ENCODE assay signal across 9 mouse cellular contexts in the genomic region with DNA sequence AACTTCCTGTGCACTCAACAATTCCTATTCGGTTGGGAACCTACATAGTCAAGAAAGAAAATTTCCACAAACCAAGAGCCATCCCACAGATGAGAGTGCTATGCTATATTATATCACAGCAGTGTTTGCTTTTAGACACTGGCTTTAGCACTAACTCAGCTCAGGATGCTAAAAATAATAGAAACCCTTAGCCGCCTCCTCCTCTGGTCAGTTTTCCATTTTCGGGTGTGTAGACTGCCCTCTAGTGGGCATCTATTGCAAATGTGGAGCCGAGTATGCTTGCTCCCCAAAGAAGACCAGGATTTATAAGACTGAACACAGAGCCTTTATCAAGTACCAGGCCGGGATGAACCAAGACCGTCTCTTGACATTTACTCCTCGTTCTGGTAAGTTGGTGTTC.
DNase-seq lines count a peak whose midpoint lies in the region; ATAC-seq and TF ChIP-seq lines count a peak whose summit lies in the region.
"Had no signal": no experiment of that assay in that cellular context is flagged by ENCODE, and none has a peak within 500 bp of the region (broad histone marks: within the 10 kb centered on the region; RNA-seq: fewer than 3 reads in every experiment).

No protein-coding gene starts in this region.

- DNase-seq in R1 (ENCODE audit: low read depth, low spot score): peak; percentile 64
- peak; percentile 68 for DNase-seq in embryonic facial prominence, embryonic 14.5 days (ENCODE audit: low spot score)
- peak; percentile 19 for DNase-seq in kidney, adult 2 months
- no peak for DNase-seq in natural killer cell, adult 2 months (ENCODE audit: low spot score in 2 of 2)

- no peak for TF ChIP-seq POLR2A in ES-Bruce4 (IDR thresholded peaks at IDR 0.05; ENCODE audit: insufficient read depth, low read length)
- no peak for TF ChIP-seq POLR2A in kidney, adult 2 months (IDR thresholded peaks at IDR 0.05; ENCODE audit: low read depth, low read length)

- WGBS in embryonic facial prominence, embryonic 14.5 days: 36% methylated on average over 7 of the region's 7 CpGs
- WGBS in kidney, adult 2 months: 32% methylated on average over 7 of the region's 7 CpGs
- WGBS in limb, embryonic 13.5 days: 28% methylated on average over 7 of the region's 7 CpGs
- WGBS in neural tube, embryonic 15.5 days: 35% methylated on average over 7 of the region's 7 CpGs

- no peak overlapping the region for H3K4me3 ChIP-seq in ES-Bruce4 (ENCODE audit: low read depth, low read length)
- H3K4me3 ChIP-seq in embryonic facial prominence, embryonic 14.5 days (ENCODE audit: low read depth, low read length): no peak overlapping the region
- no peak overlapping the region for H3K4me3 ChIP-seq in kidney, adult 2 months (ENCODE audit: insufficient read depth, low read depth, low read length)
- H3K4me3 ChIP-seq in limb, embryonic 13.5 days: no peak overlapping the region
- no peak overlapping the region for H3K4me3 ChIP-seq in neural tube, embryonic 15.5 days (replicated peaks)
- H3K4me3 ChIP-seq: erythroblast, embryonic 14.5 days; megakaryocyte, embryonic 14.5 days had no signal

- H3K4me2 ChIP-seq in embryonic facial prominence, embryonic 14.5 days (ENCODE audit: low read depth, low read length): no peak overlapping the region
- H3K4me2 ChIP-seq in limb, embryonic 13.5 days (replicated peaks): no peak overlapping the region
- no peak overlapping the region for H3K4me2 ChIP-seq in neural tube, embryonic 15.5 days

- H3K4me1 ChIP-seq in ES-Bruce4 (ENCODE audit: control insufficient read depth, insufficient read depth, low read length): no peaks in the 10 kb centered on the region
- H3K4me1 ChIP-seq in embryonic facial prominence, embryonic 14.5 days (ENCODE audit: control insufficient read depth, insufficient read depth, low read length): 0 out of 2 replicates have a peak, but pooled peaks cover 3% of the 10 kb centered on the region
- no peaks in the 10 kb centered on the region for H3K4me1 ChIP-seq in kidney, adult 2 months (ENCODE audit: control insufficient read depth, insufficient read depth, low read length)
- H3K4me1 ChIP-seq in limb, embryonic 13.5 days: peaks cover 12% of the 10 kb centered on the region
- no peaks in the 10 kb centered on the region for H3K4me1 ChIP-seq in neural tube, embryonic 15.5 days
- H3K4me1 ChIP-seq: megakaryocyte, embryonic 14.5 days had no signal

- peak; percentile 35 for TF ChIP-seq CTCF in ES-Bruce4 (IDR thresholded peaks at IDR 0.05; ENCODE audit: low read depth, low read length)
- peak; percentile 60 for TF ChIP-seq CTCF in kidney, adult 2 months (conservative IDR thresholded peaks at IDR 0.05; ENCODE audit: insufficient read depth, insufficient read length, low read depth, low read length)

- H3K27me3 ChIP-seq in ES-Bruce4 (ENCODE audit: control insufficient read depth, insufficient read depth, low read length, poor library complexity, severe bottlenecking): no peaks in the 10 kb centered on the region
- no peaks in the 10 kb centered on the region; the same call in none of the 2 replicates for H3K27me3 ChIP-seq in embryonic facial prominence, embryonic 14.5 days (replicated peaks; ENCODE audit: control insufficient read depth, insufficient read depth, low read length)
- no peaks in the 10 kb centered on the region for H3K27me3 ChIP-seq in kidney, adult 2 months (replicated peaks; ENCODE audit: control insufficient read depth, insufficient read depth, low read length)
- H3K27me3 ChIP-seq in limb, embryonic 13.5 days: peaks cover 12% of the 10 kb centered on the region; the same call in 1 of the 2 replicates
- H3K27me3 ChIP-seq in neural tube, embryonic 15.5 days (replicated peaks): no peaks in the 10 kb centered on the region

- no peaks in the 10 kb centered on the region for H3K36me3 ChIP-seq in ES-Bruce4 (ENCODE audit: control insufficient read depth, insufficient read depth, low read length, poor library complexity, severe bottlenecking)
- H3K36me3 ChIP-seq in embryonic facial prominence, embryonic 14.5 days (ENCODE audit: control insufficient read depth, insufficient read depth, low read length): no peaks in the 10 kb centered on the region
- no peaks in the 10 kb centered on the region for H3K36me3 ChIP-seq in kidney, adult 2 months (ENCODE audit: control insufficient read depth, insufficient read depth, low read length)
- H3K36me3 ChIP-seq in limb, embryonic 13.5 days: no peaks in the 10 kb centered on the region
- H3K36me3 ChIP-seq in neural tube, embryonic 15.5 days: no peaks in the 10 kb centered on the region

- H3K27ac ChIP-seq in ES-Bruce4 (ENCODE audit: insufficient read depth, low read length): no peak overlapping the region
- no peak overlapping the region for H3K27ac ChIP-seq in embryonic facial prominence, embryonic 14.5 days (replicated peaks; ENCODE audit: low read depth, low read length)
- H3K27ac ChIP-seq in kidney, adult 2 months (ENCODE audit: insufficient read depth, low read depth, low read length): no peak overlapping the region
- H3K27ac ChIP-seq in limb, embryonic 13.5 days: no peak overlapping the region
- no peak overlapping the region for H3K27ac ChIP-seq in neural tube, embryonic 15.5 days (replicated peaks)

- H3K9me3 ChIP-seq in ES-Bruce4 (replicated peaks; ENCODE audit: control insufficient read depth, insufficient read depth, low read length, poor library complexity, severe bottlenecking): no peaks in the 10 kb centered on the region
- no peaks in the 10 kb centered on the region for H3K9me3 ChIP-seq in embryonic facial prominence, embryonic 14.5 days (ENCODE audit: control insufficient read depth, low read length)
- no peaks in the 10 kb centered on the region for H3K9me3 ChIP-seq in limb, embryonic 13.5 days
- H3K9me3 ChIP-seq in neural tube, embryonic 15.5 days (replicated peaks): no peaks in the 10 kb centered on the region
- H3K9me3 ChIP-seq: megakaryocyte, embryonic 14.5 days had no signal

- no peak for TF ChIP-seq EP300 in ES-Bruce4 (IDR thresholded peaks at IDR 0.05; ENCODE audit: insufficient read depth, low read depth, low read length)

- no peak overlapping the region for H3K9ac ChIP-seq in ES-Bruce4 (ENCODE audit: low read depth, poor library complexity, severe bottlenecking)
- H3K9ac ChIP-seq in embryonic facial prominence, embryonic 14.5 days (ENCODE audit: low read depth, low read length): no peak overlapping the region
- H3K9ac ChIP-seq in limb, embryonic 13.5 days: no peak overlapping the region
- H3K9ac ChIP-seq in neural tube, embryonic 15.5 days (replicated peaks): no peak overlapping the region

- ATAC-seq in embryonic facial prominence, embryonic 14.5 days (ENCODE audit: low read depth): peak; percentile 57; the same call in 1 of the 2 replicates
- peak; percentile 28; the same call in 1 of the 2 replicates for ATAC-seq in limb, embryonic 13.5 days (ENCODE audit: low FRiP score, low read depth)
- ATAC-seq in neural tube, embryonic 15.5 days (ENCODE audit: low FRiP score): peak; percentile 76; the same call in 1 of the 2 replicates

Comparison
In these comparisons a context has a peak if more than half of its experiments do, and no peak if none do; other contexts are left out.
1. DNase-seq: peak in R1 (single experiment), embryonic facial prominence, embryonic 14.5 days (single experiment) and kidney, adult 2 months (single experiment); none in natural killer cell, adult 2 months (0 of 2).
2. Peak in every context shown above with its lines, with median percentiles within 50 percentile points of each other: ATAC-seq.